Mouse (Mus musculus): ENCODE data around the gene Prkg1.
A peak's percentile ranks its signal among the peaks of the same experiment; 100 is the strongest.
"Not testable (repeated sequence)": the region's sequence is repeated elsewhere in the genome, so short reads cannot be mapped to it uniquely, and the experiment has no call there.

Prkg1 gene

DNA sequence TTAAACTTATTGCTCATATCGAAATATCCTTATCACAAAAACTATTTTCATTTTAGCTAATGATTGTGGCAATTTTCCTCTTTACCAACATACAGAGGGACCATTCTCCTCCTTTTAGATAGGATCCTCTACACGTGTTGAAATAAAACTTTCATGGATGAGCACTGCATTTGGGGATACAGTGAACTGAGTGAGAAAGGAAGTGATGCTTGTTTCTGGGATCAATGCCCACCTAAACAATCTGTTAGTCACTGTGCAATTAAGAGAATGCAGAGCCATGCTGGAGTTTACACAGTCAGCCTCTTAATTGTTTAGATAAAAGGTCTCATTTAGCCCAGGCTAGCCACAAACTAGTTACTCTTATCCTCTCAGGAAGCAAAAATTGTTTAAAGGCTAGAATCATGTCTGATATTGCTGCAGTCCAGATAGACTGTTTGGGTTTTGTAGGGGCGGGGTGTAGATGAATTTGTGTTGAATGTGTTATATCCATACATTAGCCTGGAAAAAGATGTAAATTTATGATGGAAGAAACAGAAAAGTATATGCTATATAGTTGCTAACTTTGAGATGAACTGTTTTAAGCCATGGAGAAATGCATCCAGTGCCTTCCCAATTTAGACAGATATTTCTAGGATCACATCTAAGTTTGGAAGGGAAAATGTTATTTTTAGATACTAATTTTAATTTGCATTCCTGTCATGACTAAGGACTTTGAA lies 1151.5 kb downstream of the Prkg1 start:
- no peak for DNase-seq (ENCODE audit: low spot score)

DNA sequence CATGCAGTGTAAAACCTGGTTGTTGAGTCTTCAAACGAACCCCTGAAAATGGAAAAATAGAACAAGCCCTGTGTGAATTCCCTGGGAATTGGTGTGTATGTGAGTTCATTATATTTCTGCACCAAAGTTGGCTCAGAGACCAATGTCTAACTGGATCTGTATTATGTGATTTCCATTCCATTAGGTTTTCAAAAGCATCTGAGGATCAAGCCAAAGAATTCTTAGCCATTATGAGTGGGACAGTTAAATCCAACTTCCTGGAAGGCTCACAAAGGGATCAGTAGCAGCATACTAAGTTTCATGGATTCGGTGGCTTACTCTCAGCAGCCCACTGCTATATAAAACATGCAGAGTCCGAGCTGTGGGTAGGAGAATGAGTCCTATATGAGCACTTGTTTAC lies 1178.5 kb downstream of the Prkg1 start:
- DNase-seq (ENCODE audit: low spot score) = no peak

DNA sequence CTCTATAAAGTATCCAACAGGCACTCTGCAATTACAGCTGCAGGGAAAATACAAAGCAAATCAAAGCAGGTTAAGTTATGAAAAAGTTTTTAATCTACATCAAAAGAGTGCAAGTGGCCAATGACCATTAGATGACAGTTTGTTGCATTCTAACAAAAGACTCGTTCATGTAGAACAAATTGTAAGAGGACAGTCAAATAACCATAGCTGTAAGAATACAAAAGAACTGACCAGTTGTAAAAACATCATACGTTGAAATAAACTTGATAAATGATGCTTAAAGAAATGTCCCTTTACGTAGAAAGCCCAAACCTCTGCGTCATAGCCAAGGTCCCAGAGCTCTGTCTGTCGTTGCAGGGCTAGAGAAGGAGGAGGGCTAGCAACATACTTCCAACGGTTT lies 1200.3 kb downstream of the Prkg1 start:
- DNase-seq (ENCODE audit: low spot score) = no peak

DNA sequence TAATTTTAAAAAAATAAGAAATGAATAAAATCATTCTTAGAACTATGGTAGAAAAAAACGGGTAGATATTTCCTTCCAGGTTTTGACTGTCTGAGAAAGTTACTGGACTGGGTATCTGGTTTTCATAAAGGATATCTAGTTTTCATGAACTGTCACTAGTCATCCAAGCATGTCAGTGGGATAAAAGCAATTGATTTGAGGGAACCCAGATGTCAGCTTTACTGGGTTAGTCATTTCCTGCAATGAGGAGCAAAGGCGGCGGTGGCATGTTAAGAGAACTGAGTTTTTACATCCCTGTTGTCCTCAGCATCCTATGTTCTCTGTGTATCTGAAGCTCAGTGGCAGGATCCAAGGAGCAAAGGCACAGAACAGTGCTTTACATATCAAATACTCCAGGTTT lies 1201.0 kb downstream of the Prkg1 start:
- DNase-seq (ENCODE audit: low spot score) = no peak

DNA sequence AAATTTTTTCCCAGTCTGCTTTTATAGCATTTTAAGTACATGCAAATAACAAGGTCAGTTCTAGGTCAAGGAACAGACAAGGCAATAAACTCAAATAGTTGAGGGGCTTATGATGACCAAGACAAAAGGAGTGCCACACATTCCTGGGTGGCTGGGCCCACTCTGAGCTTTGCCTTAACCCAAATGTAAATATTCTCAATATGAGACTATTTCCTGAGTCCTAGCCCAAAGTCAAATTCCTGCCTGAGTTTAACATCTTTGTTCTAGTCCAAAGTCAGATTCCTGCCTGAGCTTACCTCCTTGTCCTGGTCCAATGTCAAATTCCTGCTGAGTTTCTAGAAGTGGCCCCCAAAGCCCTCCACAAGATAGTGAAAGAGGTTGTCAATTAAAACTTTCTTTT lies 1206.8 kb downstream of the Prkg1 start:
- no peak for DNase-seq (ENCODE audit: low spot score)

DNA sequence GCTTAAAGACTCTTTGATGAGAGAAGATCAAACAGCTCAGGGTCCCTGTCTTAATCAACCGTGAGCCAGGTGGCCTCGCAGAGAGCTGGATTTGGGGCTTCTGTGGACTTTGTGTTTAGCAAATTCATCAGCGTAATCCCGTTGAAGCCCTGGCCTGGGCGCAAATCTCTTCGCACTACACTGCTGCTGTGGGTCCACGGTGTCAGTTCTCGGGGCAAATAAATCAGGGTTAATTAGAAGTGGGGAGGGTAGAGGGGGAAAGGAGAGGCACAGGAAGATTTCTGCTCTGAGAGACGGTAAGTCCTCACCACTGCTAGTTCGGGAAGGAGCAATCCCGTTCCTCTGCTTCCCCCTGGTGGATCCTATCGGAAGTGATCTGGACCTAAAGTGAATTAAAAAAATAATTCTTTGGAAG lies 1210.4 kb downstream of the Prkg1 start:
- peak; percentile 6 for DNase-seq (ENCODE audit: low spot score)

DNA sequence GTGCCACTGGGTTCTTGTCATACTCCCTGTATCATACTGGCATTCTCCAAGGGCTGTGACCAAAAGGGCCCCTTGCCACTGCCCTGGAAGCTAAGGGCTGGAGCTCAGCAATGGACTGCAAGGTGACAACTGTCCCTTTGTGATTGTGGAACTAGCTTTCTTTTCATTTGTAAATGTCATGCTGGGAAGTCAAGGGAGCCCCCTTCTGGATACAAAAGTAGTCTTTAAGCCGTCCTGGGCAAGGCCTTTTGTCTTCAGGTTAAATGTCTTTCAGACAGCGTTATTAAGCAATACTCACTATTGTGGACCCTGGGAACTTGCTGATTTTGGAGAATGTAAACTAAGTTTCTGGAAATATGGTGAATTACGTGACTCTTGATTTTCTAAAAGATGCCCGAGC lies 1211.1 kb downstream of the Prkg1 start:
- no peak for DNase-seq (ENCODE audit: low spot score)

DNA sequence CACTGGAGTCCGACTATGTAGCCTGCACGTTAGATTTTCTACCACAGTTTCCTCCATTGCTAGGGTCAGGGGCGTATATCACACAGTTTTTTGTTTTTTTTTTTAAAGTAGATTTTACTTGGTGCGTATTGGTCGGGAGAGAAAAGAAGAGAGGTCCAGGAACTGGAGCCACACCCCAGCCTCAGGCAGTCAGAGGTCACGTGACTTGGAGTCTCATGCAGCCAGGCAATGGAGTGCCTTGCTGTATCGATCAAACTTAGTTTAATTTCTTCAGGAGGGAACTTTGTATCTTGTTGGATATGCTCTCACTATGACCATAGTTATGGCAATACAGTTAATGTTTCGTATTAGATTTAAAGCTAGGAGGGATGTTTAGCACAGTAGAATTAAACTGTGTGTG lies 1212.6 kb downstream of the Prkg1 start:
- peak; percentile 1 for DNase-seq (ENCODE audit: low spot score)

DNA sequence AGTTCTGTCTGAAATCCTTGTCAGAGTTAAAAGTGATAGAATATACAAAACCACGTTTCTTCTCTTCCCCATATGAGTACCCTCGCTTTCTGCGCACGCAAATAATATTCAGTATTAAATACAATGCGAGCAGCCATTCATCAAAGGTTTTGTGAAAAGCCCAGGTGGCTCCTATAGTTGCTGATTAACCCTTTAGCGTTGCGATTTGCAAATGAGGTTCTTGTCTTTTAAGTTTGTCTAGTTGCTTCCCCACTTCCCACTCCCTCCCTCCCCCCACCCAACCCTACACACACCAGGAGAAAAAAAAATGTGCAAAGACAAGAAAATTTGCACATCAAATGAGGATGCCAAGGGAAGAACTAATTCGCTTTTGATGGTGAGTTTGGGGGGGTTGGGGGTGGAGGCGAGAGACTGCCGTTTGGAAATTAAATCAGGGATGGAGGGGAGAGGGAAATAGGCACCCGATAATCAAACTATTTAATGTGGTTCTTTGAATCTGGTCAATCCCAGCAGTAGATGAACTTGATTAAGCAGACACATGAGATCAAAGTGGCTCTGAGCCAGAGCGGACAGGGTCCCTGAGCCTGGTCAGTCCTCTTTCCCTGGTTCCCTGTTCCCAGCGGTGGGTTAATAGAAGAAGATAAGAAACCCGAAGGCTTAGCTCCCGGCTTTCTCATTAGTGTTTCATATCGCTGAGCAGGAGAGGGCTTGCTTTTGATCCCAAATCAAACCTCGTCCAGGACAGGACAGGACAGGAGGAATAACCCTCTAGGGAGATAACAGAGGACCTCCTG lies 1214.8 kb downstream of the Prkg1 start:
- DNase-seq (ENCODE audit: low spot score) = no peak

DNA sequence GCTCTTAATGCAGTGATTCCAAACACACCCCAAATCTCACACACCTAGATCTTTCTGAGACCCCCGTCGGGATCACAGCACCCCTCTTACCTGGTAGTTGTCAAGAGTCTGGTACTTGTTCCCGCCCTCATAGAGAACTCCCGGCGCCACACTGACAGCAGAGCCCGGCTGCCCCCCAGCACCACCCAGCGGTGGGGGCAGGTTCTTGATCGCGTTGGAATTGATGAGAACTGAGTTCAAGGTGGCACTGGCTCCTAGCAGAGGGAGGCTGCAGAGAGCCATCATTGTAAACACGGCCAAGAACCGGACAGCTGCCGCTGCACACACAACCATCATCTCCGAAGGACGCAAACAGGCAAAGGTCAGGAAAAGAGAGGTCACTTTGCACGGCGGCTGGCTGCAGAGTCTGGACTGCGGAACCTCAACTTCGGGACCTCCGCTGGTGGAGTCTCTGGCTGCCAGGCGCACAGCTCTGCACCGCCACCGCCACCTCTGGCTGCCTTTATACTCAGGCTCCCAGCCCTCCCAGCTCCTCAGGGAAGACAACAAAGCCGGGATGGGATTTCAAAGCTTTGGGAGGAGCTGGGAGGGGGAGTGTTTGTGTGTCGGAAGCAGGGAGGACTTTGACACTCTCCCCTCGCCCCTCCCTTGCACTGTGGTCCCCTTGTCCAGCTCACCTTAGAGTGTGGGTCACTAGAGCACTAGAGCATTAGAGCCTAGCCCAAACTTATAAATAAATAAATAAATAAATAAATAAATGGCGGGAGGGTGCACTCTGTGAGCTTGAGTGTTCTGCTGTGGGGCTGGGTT lies 1215.6 kb downstream of the Prkg1 start, which contains the start of gene Dkk1:
Gene Dkk1 (minus strand): TSS at position 622 of the 810 bp plus-strand sequence.
- DNase-seq (ENCODE audit: low spot score) = no peak

DNA sequence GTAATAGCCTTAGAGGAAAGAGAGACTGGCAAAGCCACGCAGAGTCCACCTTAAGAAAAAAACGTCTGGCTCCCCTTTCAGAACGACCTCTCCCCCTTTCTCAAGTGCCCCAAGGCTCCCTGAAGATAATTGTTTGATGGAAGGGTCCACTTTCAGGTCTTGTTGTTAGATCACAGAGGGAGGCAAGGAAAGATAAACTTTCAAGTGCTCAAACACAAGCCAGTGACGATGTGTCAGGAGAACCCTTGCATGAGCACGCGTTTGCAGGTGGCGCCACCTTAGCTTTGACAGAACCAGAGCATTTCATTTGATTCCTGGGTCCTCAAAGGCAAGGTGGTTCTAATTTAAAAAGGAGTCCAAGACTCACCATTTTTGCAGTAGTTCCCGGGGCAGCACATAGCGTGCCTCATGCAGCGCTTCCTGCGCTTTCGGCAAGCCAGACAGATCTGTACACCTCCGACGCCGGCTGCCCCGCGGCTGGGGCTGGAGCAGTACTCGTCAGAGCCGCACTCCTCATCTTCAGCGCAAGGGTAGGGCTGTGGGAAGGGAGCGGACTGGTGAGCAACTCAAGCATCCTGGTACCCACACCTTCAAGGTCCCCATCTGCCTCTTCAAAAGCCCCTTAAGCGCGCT lies 1216.3 kb downstream of the Prkg1 start:
- DNase-seq (ENCODE audit: low spot score) = no peak

DNA sequence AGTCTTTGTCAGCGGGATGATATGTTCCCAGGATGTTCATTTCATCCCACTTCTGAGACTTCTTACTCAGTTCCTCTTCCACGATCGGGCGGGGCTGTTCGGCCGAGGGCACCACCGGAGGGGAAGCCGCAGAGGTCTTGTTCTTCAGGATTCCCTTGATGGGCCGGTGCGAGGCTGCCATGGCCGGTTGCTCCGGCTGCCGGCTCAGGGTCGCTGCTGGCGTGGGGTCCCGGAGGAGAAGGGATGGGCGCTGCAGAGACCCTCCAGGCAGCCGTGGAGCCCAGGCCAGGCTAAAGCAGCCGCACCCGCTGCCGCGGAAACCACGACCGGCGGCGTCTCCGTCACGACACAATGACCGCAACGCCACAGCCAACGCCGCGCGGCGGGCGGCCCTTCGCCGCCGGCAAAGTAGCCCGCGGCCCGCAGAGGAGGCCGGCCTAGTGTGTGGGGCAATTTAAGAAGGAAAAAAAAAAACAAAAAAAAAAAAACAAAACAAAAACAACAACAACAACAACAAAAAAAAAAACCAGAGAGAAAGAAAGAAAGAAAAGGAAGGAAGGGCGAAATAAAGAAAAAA lies 1225.4 kb downstream of the Prkg1 start:
- not testable (repeated sequence) for DNase-seq (ENCODE audit: low spot score)

DNA sequence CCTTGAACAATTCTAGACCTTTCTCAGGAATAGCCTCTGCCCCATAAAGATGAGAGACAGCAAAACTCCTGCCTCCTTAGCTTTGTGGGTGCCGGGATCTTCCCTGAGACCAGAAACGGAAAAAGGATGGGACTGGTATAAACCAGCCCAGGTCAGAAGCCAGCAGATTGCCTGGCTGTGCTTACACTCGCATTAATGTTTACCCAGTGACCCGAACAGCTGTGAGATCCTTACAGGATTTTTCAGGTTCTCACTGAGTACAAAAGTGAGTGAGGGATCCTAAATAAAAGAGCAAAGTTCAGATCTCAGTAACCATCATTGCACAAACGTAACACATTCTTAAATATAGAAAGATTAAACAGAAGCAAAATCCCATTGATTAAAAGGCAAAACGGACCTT lies 1248.1 kb downstream of the Prkg1 start:
- DNase-seq (ENCODE audit: low spot score) = no peak
